Mouse (Mus musculus) small intestine, adult 2 months (tissue): ENCODE measurements around the gene Usp1.
A peak's percentile ranks its signal among the peaks of the same experiment; 100 is the strongest.

Experiments used
- CTCF ChIP-seq: fragments of 200-500 bp; IDR thresholded peaks from 2 replicates; pipeline ENCODE4 v1.5.1; 2012; ENCODE audit warnings: low read depth, mild to moderate bottlenecking, control low read depth, inconsistent platforms, low read length, moderate library complexity, mixed read lengths; ENCODE audit not compliant: insufficient replicate concordance, insufficient read length; ENCODE audit errors: extremely low read depth
- POLR2A ChIP-seq: fragments of 200-500 bp; IDR thresholded peaks from 2 replicates; pipeline ENCODE4 v1.6.1; 2012; ENCODE audit warnings: low read depth, mild to moderate bottlenecking, control low read depth, inconsistent platforms, low read length, moderate library complexity

DNA sequence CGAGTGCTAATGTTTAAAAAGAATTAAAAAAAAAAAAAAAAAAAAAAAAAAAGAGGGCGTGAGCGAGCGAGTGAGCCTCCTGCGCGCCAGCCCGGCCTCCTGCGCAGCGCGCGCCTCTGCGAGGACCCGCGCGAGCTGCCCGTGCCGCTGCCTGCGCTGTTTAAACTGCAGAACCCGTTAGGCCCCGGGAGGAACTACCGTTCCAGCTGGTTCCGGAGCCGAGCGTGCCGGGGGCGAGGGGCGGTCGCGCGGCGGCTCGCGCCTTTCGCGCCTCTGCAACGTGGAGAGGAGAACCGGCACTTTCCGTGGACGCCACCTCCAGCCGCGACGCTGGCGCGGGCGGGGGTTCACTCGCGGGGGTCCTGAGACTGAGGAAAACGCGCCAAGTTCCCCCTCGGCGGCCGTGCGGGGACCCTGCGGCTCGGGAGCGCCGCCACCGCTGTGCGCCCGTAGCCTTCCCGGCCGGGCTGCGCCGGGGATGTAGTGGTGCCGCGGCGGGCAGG is at the start of gene Usp1:
- TF ChIP-seq POLR2A (peak; percentile 78), CTCF (no peak)
